Mouse (Mus musculus): ENCODE measurements around the gene Adh1. TPM values are rescaled to one million over a fixed set of nuclear protein-coding genes. Genes with fewer than 3 reads are reported as not detected.

The Adh1 gene
- polyA plus RNA-seq, 1 experiment from 2014 or later, result 1.3 TPM

Other genes starting within 250 kb of the Adh1 start
- gene 1110002E22Rik, start 195.9 kb upstream of the Adh1 start, polyA plus RNA-seq (2014; fragmentation: Nextera tagmentation; extraction: Ambion mirVana), result 0.07 and 0.10 TPM in 2 replicates
- gene Gm5105, start 193.6 kb upstream of the Adh1 start, polyA plus RNA-seq (2014; fragmentation: Nextera tagmentation; extraction: Ambion mirVana), result 0.29 TPM in 1 of 2 replicates, not detected in the other
- 7.7 and 9.5 TPM in 2 replicates for gene Trmt10a, start 117.5 kb upstream of the Adh1 start, polyA plus RNA-seq (2014; fragmentation: Nextera tagmentation; extraction: Ambion mirVana)
- 7.6 and 8.4 TPM in 2 replicates for gene Mttp, start 116.0 kb upstream of the Adh1 start, polyA plus RNA-seq (2014; fragmentation: Nextera tagmentation; extraction: Ambion mirVana)
- not detected in 2 replicates for gene 4930579F01Rik, start 67.2 kb upstream of the Adh1 start, polyA plus RNA-seq (2014; fragmentation: Nextera tagmentation; extraction: Ambion mirVana)
- gene Adh7, start 43.2 kb upstream of the Adh1 start, polyA plus RNA-seq (2014; fragmentation: Nextera tagmentation; extraction: Ambion mirVana), result 0.41 and 1.6 TPM in 2 replicates
- gene Adh6a, start 52.3 kb downstream of the Adh1 start, polyA plus RNA-seq (2014; fragmentation: Nextera tagmentation; extraction: Ambion mirVana), result not detected in 2 replicates
- 0.16 and 0.29 TPM in 2 replicates for gene Adh6b, start 80.8 kb downstream of the Adh1 start, polyA plus RNA-seq (2014; fragmentation: Nextera tagmentation; extraction: Ambion mirVana)
- 0.58 TPM in 1 of 2 replicates, not detected in the other for gene Adh4, start 154.5 kb downstream of the Adh1 start, polyA plus RNA-seq (2014; fragmentation: Nextera tagmentation; extraction: Ambion mirVana)
- 196 and 198 TPM in 2 replicates for gene Adh5, start 182.1 kb downstream of the Adh1 start, polyA plus RNA-seq (2014; fragmentation: Nextera tagmentation; extraction: Ambion mirVana)
- gene Metap1, start 228.5 kb downstream of the Adh1 start, polyA plus RNA-seq (2014; fragmentation: Nextera tagmentation; extraction: Ambion mirVana), result 58.3 and 61.9 TPM in 2 replicates